Mouse (Mus musculus) embryonic facial prominence, embryonic 15.5 days (tissue): Measurements from ENCODE around the gene 4930404N11Rik. TPM values are rescaled to one million over a fixed set of nuclear protein-coding genes. Genes with fewer than 3 reads are reported as not detected.

Experiments used
- ATAC-seq: fragments of 200-750 bp; cut with Nextera tagmentation; 2 replicates; pipeline ENCODE4 v1.8.0; 2017; ENCODE audit warnings: low read depth, moderate TSS enrichment; ENCODE audit not compliant: insufficient number of reproducible peaks, low FRiP score, low TSS enrichment
- H3K27ac ChIP-seq: fragments of 300-500 bp; sonication (generic); replicated peaks from 2 replicates; pipeline ENCODE4 v1.5.1; 2015; ENCODE audit warnings: mild to moderate bottlenecking, inconsistent platforms
- H3K27me3 ChIP-seq: fragments of 300-500 bp; sonication (generic); 2 replicates; pipeline ENCODE4 v1.6.1; 2015; ENCODE audit warnings: inconsistent platforms
- H3K36me3 ChIP-seq: fragments of 300-500 bp; sonication (generic); 2 replicates; pipeline ENCODE4 v1.6.1; 2015; ENCODE audit warnings: mild to moderate bottlenecking, inconsistent platforms
- H3K4me1 ChIP-seq: fragments of 300-500 bp; sonication (generic); 2 replicates; pipeline ENCODE4 v1.6.1; 2015; ENCODE audit warnings: inconsistent platforms
- H3K4me2 ChIP-seq: fragments of 300-500 bp; sonication (generic); replicated peaks from 2 replicates; pipeline ENCODE4 v1.6.1; 2015; ENCODE audit warnings: mild to moderate bottlenecking, inconsistent platforms
- H3K4me3 ChIP-seq: fragments of 300-500 bp; sonication (generic); replicated peaks from 2 replicates; pipeline ENCODE4 v1.5.1; 2015; ENCODE audit warnings: mild to moderate bottlenecking, inconsistent platforms
- H3K9ac ChIP-seq: fragments of 300-500 bp; sonication (generic); 2 replicates; pipeline ENCODE4 v1.6.1; 2015; ENCODE audit warnings: inconsistent platforms
- H3K9me3 ChIP-seq: fragments of 300-500 bp; sonication (generic); replicated peaks from 2 replicates; pipeline ENCODE4 v1.6.1; 2016; ENCODE audit warnings: inconsistent platforms
- WGBS: fragments of 180-500 bp; shearing (Covaris S2); methylation state at CpG from one replicate; pipeline ENCODE4 v1.1.7; 2015; 5-methylcytosine and 5-hydroxymethylcytosine counted together
- polyA plus RNA-seq: library from polyadenylated mRNA; unstranded; fragments of >200 nt; fragmentation: Nextera tagmentation; extraction: Ambion mirVana; gene quantifications from 2 replicates; pipeline ENCODE4 v1.2.1, GENCODE M21; 2015

Gene 4930404N11Rik
- polyA plus RNA-seq, 1 experiment from 2014 or later: 0.73 TPM

DNA sequence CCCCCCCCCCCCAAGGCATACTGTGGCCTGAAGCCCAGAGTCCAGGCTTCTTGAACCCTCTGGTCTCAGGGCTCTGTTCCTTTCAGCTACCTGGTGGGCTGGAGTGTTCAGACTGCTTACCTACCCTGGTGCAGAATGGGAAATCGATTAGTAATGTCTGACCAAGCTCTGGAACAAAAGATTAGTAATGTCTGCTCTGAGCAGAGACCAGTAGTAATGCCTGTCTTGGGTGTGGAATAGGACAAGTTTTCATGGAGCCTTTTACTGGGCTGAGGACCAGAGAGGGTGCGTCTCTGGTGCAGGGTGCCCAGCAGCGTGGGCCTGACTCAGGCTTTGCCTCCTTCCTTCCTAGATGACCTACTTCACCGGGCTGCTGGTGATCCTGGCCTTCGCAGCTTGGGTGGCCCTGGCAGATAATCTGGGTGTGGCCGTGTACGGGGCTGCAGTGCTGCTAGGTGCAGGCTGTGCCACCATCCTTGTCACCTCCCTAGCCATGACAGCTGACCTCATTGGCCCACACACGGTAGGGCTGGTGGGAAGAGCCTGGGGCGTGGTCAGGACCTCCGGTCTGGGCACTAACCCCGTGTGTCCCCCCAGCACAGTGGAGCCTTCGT is 3.2 kb downstream of the 4930404N11Rik start:
- no peak for ATAC-seq
- peaks cover 18% of the 10 kb centered on the region for H3K36me3 ChIP-seq
- peaks cover 28% of the 10 kb centered on the region for H3K27me3 ChIP-seq
- WGBS: 76% methylated on average over 12 of the region's 12 CpGs
- no peaks in the 10 kb centered on the region for H3K9me3 ChIP-seq
- H3K27ac ChIP-seq: no peak overlapping the region
- no peak overlapping the region for H3K4me2 ChIP-seq
- peaks cover 62% of the 10 kb centered on the region for H3K4me1 ChIP-seq
- H3K9ac ChIP-seq: no peak overlapping the region
- H3K4me3 ChIP-seq: no peak overlapping the region

DNA sequence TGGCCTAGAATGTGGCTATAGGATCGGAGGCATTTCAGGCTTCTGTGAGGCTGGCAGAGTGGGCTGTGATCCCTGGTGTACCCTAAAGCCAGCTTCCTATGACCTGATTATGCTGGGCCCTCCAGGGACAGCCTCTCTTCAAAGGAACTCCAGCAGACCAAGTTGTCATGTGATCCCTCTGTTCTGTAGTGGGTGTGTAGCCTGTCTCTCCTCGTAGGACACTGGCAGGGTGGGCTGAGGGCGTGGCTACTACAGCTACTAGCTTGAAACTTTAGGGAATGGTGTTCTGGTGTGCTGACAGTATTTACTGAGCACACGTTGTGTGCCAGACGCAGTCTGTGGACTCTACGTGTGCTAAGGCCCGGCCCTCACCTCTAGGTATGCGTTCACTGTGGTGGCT is 4.9 kb downstream of the 4930404N11Rik start:
- Histone ChIP-seq H3K27ac (no peak overlapping the region), H3K36me3 (peaks cover 4% of the 10 kb centered on the region; the same call in 1 of the 2 replicates), H3K9ac (no peak overlapping the region), H3K9me3 (no peaks in the 10 kb centered on the region), H3K4me2 (no peak overlapping the region), H3K4me1 (peaks cover 68% of the 10 kb centered on the region), H3K27me3 (peaks cover 28% of the 10 kb centered on the region), H3K4me3 (no peak overlapping the region)
- WGBS: 48% methylated on average over 8 of the region's 8 CpGs
- no peak for ATAC-seq

DNA sequence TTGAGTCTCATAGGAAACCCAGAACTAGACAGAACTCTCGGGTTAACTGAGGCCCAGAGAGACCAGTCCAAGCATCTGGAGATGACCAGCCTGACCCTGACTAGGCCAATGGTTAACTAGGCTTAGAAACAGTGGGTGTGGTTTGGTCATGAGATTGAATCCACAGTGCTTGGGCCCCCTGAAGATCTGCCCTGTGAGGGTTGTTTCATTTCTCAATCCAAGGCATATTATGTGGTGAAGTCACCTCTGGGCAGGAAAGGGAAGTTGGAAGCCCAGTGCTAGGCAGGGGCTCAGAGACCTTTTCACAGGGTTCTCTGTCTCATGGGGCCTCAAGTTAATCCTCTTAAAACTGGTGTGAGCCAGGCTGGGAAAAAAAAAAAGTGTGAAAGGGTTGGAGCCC is 6.8 kb downstream of the 4930404N11Rik start:
- ATAC-seq: no peak
- no peak overlapping the region for H3K27ac ChIP-seq
- peaks cover 15% of the 10 kb centered on the region for H3K27me3 ChIP-seq
- H3K4me3 ChIP-seq: peak overlapping the region; percentile 85; the same call in 1 of the 2 replicates
- no peak overlapping the region for H3K9ac ChIP-seq
- peaks cover 4% of the 10 kb centered on the region; the same call in 1 of the 2 replicates for H3K36me3 ChIP-seq
- H3K4me1 ChIP-seq: peaks cover 62% of the 10 kb centered on the region
- H3K4me2 ChIP-seq: peak overlapping the region; percentile 97
- 70% methylated on average over 1 of the region's 1 CpGs for WGBS
- no peaks in the 10 kb centered on the region for H3K9me3 ChIP-seq

DNA sequence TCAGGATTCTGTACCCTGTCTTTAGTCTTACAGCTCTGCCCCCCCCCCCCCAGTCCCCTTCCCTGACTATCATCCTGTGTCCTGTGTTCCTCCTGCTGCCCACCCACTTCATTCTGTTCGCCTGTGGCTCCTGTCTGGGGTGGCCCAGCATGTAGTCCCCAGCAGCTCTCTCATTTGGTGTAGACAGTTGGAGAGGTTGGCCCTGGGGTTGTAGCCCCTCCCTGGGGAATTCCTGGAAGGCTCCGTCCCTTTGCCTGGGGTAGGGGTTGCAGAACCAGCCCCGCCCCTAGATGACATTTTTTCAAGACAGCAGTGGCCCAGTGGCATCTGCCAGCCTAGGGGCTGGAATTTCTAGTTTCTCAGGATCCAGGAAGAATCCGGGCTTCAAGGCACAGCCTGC is 7.4 kb downstream of the 4930404N11Rik start:
- 16% methylated on average over 4 of the region's 4 CpGs for WGBS
- H3K4me3 ChIP-seq: peak overlapping the region; percentile 85
- ATAC-seq: no peak
- no peaks in the 10 kb centered on the region for H3K9me3 ChIP-seq
- peaks cover 4% of the 10 kb centered on the region; the same call in 1 of the 2 replicates for H3K36me3 ChIP-seq
- peak overlapping the region; percentile 97 for H3K4me2 ChIP-seq
- H3K4me1 ChIP-seq: peaks cover 56% of the 10 kb centered on the region
- H3K27ac ChIP-seq: no peak overlapping the region
- H3K9ac ChIP-seq: peak overlapping the region; percentile 81
- peaks cover 9% of the 10 kb centered on the region for H3K27me3 ChIP-seq

DNA sequence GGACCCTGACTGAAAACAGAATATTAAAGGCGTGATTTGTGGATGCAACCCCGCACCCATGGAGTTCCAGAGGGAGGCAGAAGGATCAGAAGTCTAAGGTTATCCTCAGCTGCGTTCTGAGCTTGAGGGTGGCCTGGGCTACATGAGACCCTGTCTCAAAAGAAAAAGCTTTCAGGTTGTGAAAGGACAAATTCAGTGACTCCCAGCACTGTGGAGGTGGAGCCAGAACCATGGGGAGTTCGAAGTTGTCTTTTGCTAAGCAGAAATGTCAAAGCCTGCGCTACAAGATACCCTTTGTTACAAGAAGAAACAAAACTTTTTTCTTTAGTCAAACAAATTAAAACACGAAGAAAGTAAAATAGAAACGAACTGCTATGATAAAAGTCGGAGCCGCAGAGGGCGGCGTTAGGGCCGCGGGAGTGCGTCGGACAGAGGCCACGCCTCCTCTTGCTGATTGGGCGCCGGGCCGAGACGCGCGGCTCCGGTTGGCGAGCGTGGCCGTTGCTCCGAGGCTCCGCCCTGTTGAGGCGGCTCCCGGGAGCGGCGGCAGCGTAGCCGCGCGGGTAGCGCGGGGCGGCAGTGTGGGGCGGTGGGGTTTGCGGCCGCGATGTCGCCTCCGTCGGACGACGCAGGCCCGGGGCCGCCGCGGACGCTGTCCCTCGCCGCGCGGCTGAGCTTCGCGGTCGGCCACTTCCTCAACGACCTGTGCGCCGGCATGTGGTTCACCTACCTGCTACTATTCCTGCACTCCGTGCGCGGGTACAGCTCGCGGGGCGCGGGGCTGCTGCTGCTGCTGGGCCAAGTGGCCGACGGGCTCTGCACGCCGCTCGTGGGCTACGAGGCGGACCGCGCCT is 8.4 kb downstream of the 4930404N11Rik start, which contains the start of gene Mfsd12:
Gene Mfsd12 (plus strand): TSS at position 501 of the 854 bp plus-strand sequence.
- Histone ChIP-seq H3K4me3 (peak within 1 kb of the TSS; percentile 85), H3K36me3 (peaks cover 4% of the 10 kb centered on the region; the same call in 1 of the 2 replicates), H3K27me3 (no peaks in the 10 kb centered on the region), H3K4me2 (peak within 1 kb of the TSS; percentile 97), H3K9me3 (no peaks in the 10 kb centered on the region), H3K4me1 (peaks cover 47% of the 10 kb centered on the region), H3K27ac (no peak within 1 kb of the TSS), H3K9ac (peak within 1 kb of the TSS; percentile 81)
- peak; percentile 82 for ATAC-seq
- 2% methylated on average over 75 of the region's 79 CpGs for WGBS

DNA sequence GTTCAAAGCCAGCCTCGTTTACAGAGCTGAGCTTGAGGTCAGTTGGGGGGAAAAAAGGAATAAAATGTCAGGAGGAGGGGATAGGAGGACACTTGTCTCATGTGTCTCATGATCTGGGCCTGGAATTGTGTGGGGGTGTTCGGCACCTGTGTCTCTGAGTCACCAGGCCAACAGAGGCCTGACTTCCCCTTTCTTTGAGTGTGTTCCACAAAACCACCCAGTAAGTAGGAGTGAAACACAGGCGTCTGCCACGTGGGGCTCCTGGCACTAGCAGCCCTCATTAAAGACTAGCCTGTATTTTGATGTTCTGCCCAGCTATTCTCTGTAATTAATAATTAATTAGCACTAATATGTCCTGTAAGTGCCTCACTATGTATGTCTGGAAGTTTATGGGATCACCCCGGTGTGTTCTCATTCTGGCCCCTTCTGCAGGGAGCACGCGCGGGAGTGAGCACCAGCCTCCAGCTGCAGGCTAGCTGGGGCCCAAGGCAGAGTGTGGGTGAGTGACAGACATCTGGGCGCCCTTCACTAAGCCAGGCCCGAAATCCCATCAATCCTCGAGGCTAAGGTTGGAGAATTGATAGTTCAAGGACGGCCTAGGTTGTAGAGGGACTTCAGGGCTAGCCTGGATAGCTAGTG is 9.1 kb downstream of the 4930404N11Rik start:
- no peak for ATAC-seq
- Histone ChIP-seq H3K9ac (no peak overlapping the region), H3K4me1 (peaks cover 52% of the 10 kb centered on the region), H3K4me3 (peak overlapping the region; percentile 85), H3K9me3 (no peaks in the 10 kb centered on the region), H3K4me2 (peak overlapping the region; percentile 97; the same call in 1 of the 2 replicates), H3K27ac (no peak overlapping the region), H3K27me3 (no peaks in the 10 kb centered on the region), H3K36me3 (peaks cover 4% of the 10 kb centered on the region; the same call in 1 of the 2 replicates)
- WGBS: 47% methylated on average over 12 of the region's 12 CpGs

DNA sequence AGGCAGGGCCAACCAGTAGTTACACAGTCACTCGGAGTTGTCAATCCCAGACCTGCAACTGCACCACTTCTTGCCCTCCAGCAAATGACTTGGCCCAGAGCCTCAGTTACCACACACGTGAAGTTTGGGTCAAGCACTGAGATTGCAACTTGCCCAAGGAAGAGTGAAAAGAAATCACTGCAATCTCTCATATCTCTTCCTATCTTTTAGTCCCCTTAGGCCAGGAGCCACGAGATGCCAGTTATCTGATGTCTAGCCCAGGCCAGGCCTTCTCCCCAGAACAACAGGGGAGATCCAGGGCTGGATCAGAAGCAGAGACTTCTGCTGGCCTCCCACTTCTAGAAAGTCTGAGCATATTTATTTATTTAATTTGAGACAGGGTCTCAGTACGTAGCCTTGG is 10.1 kb downstream of the 4930404N11Rik start:
- H3K4me3 ChIP-seq: no peak overlapping the region
- H3K36me3 ChIP-seq: no peaks in the 10 kb centered on the region
- no peak overlapping the region for H3K27ac ChIP-seq
- 69% methylated on average over 4 of the region's 4 CpGs for WGBS
- no peaks in the 10 kb centered on the region for H3K9me3 ChIP-seq
- peaks cover 50% of the 10 kb centered on the region for H3K4me1 ChIP-seq
- no peak overlapping the region for H3K4me2 ChIP-seq
- no peak for ATAC-seq
- no peaks in the 10 kb centered on the region for H3K27me3 ChIP-seq
- H3K9ac ChIP-seq: no peak overlapping the region

DNA sequence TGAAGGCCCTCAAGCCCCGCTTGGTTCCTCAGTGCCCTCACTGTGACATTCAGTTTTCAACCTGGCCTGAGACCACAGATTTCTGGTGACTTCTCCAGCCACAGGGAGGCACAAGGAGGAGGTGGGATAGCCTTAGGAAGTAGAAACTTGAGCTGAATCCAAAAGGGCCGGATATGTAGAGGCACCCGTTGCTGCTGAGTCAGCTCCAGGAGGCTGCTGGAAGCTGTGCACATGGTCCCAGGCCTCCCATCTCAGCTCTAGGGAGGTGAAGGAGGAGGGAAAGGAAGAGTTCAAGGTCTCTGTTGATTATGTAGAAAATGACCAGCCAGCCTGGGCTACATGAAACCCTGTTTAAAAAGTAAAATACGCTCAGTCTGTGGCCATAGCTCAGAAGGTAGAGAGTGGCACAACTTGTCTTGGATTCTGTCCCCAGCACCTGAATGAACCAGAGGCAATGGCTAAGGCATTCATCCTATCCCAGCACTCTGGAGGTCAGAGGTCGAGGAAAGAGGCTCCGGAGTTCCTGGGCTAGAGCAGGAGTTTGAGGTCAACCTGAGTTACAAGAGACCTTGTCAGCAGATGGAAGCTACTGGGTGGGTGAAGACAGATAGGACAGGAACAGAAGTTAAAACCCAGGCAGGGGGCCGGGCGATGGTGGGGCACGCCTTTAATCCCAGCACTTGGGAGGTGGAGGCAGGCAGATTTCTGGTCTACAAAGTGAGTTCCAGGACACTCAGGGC is 10.7 kb downstream of the 4930404N11Rik start:
- H3K4me2 ChIP-seq: no peak overlapping the region
- no peaks in the 10 kb centered on the region for H3K9me3 ChIP-seq
- H3K4me1 ChIP-seq: peaks cover 46% of the 10 kb centered on the region
- H3K9ac ChIP-seq: no peak overlapping the region
- no peaks in the 10 kb centered on the region for H3K36me3 ChIP-seq
- H3K4me3 ChIP-seq: no peak overlapping the region
- no peak for ATAC-seq
- H3K27me3 ChIP-seq: no peaks in the 10 kb centered on the region
- no peak overlapping the region for H3K27ac ChIP-seq
- WGBS: 48% methylated on average over 9 of the region's 9 CpGs

DNA sequence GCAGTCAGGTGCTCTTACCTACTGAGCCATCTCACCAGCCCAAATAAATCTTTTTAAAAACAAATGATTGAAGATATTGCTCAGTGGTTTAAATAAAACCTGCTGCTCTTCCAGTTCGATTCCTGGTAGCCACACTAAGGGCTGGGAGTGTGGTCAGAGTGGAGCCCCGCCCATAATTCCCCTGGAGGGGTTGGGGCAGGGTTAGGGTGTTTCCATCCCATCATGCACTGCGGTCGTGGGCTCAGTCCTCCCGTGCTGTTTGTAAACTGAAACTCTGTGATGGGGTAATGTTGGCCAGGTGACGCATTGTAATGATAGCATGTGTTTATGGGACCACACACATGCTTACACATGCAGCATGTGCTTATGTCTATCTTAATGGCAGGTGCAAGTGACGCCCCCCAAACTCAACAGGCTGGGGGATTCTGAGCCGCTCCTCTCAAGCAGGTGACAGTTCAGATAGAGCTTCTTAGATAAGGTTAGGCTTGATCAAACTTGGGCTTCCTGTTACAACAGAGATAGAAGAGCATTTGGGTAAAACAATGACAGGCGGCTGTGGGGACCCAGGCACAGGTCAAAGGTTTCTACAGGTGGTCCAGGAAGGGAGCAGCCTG is 13.8 kb downstream of the 4930404N11Rik start:
- 23% methylated on average over 9 of the region's 9 CpGs for WGBS
- Histone ChIP-seq H3K9ac (no peak overlapping the region), H3K4me3 (no peak overlapping the region), H3K27me3 (no peaks in the 10 kb centered on the region), H3K36me3 (peaks cover 8% of the 10 kb centered on the region), H3K4me2 (no peak overlapping the region), H3K9me3 (no peaks in the 10 kb centered on the region), H3K27ac (no peak overlapping the region), H3K4me1 (peaks cover 52% of the 10 kb centered on the region)
- no peak for ATAC-seq

DNA sequence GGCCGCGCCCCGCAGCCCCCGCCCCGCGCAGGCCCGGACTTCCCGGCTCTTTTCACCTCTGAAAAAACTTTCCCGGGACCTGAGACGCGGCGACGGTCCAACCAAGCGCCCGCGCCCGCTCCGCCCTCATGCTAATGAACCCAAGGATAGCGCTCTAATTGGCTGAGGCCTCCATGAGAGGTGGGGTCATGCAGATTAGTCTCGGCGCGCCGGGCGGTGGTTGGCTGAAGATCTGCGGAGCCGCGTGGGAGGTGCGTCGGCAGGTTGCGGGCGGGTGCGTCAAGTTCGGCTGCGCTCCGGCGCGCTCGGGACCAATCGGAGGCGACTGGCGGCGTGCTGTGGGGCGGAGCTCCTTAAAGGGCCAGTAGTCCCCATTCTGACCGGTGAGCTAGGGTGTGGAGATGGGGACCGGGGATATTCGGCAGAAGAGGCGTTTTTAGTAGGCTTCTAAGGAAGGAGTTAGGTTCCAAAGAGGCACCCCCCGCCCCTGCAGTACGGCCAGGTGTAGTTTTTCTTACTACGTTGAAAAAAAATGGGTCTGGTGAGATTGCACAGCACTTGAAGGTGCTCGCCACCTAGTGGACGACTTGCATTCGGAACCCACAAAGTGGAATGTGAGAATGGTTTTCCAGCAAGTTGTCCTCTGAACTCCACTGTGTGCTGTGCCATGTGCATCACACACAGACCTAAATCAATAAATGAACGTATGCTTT is 15.1 kb downstream of the 4930404N11Rik start, which contains the start of gene Hmg20b:
Gene Hmg20b (minus strand): TSS at position 130 of the 713 bp plus-strand sequence.
- peak within 1 kb of the TSS; percentile 59 for H3K9ac ChIP-seq
- H3K27ac ChIP-seq: peak within 1 kb of the TSS; percentile 78
- no peaks in the 10 kb centered on the region for H3K27me3 ChIP-seq
- peak; percentile 96 for ATAC-seq
- no peaks in the 10 kb centered on the region for H3K9me3 ChIP-seq
- peaks cover 13% of the 10 kb centered on the region for H3K36me3 ChIP-seq
- peak within 1 kb of the TSS; percentile 86 for H3K4me2 ChIP-seq
- H3K4me3 ChIP-seq: peak within 1 kb of the TSS; percentile 64
- peaks cover 53% of the 10 kb centered on the region for H3K4me1 ChIP-seq
- under 1% methylated on average over 54 of the region's 54 CpGs for WGBS
